Mouse (Mus musculus): Measurements from ENCODE around the gene Fam171a1. TPM values are rescaled to one million over a fixed set of nuclear protein-coding genes. Genes with fewer than 3 reads are reported as not detected.
"Not testable (repeated sequence)": the region's sequence is repeated elsewhere in the genome, so short reads cannot be mapped to it uniquely, and the experiment has no call there.

Fam171a1 gene
- 0.61 and 2.1 TPM in 2 replicates for total RNA-seq (2014; fragmentation: Nextera tagmentation)
- 4.3 and 5.4 TPM in 2 replicates for total RNA-seq (2017)

- no peak for ATAC-seq (replicated peaks; ENCODE audit: low FRiP score, low TSS enrichment, poor library complexity, severe bottlenecking)
These were observed at the start of gene Fam171a1 for GRCm38 (mm10) chr2:3113866-3114265. Gene Fam171a1, plus strand, starts transcription at chr2:3114224.

- ATAC-seq (replicated peaks; ENCODE audit: low FRiP score, low TSS enrichment, poor library complexity, severe bottlenecking), result no peak
These were observed 44.9 kb upstream of the Fam171a1 start for GRCm38 (mm10) chr2:3069140-3069539.

DNA sequence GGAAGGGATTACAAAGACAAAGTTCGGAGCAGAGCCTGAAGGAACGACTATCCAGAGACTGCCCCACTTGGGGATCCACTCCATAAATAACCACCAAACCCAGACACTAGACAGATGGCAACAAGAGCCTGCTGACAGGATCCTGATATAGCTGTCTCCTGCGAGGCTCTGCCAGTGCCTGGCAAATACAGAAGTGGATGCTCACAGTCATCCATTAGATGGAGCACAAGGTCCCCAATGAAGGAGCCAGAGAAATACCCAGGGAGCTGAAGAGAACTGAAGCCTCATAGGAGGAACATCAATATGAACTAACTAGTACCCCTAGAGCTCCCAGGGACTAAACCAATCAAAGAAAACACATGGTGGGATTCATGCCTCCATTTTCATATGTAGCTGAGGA lies 25.7 kb upstream of the Fam171a1 start:
- not testable (repeated sequence) for ATAC-seq (replicated peaks; ENCODE audit: low FRiP score, low TSS enrichment, poor library complexity, severe bottlenecking)

- peak; percentile 71; the same call in 1 of the 2 replicates for ATAC-seq (replicated peaks; ENCODE audit: low FRiP score, low TSS enrichment, poor library complexity, severe bottlenecking)
These were observed 24.8 kb upstream of the Fam171a1 start for GRCm38 (mm10) chr2:3089274-3089673.

DNA sequence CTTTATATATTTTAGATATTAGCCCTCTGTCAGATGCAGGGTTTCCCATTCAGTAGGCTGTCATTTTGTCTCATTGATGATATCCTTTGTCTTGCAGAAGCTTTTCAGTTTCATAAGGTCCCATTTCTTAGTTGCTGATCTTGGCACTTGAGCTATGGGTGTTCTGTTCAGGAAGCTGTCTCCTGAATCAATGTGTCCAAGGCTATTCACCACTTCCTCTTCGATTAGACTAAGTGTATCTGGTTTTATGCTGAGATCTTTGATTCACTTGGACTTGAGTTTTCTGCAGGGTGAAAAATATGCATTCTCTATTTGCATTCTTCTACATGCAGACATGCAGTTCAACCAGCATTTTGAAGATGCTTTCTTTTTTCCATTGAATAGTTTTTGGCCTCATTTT lies 17.9 kb upstream of the Fam171a1 start:
- no peak for ATAC-seq (replicated peaks; ENCODE audit: low FRiP score, low TSS enrichment, poor library complexity, severe bottlenecking)

GRCm38 (mm10) chr2:3099971-3100370 lies 14.1 kb upstream of the Fam171a1 start:
- no peak for ATAC-seq (replicated peaks; ENCODE audit: low FRiP score, low TSS enrichment, poor library complexity, severe bottlenecking)

DNA sequence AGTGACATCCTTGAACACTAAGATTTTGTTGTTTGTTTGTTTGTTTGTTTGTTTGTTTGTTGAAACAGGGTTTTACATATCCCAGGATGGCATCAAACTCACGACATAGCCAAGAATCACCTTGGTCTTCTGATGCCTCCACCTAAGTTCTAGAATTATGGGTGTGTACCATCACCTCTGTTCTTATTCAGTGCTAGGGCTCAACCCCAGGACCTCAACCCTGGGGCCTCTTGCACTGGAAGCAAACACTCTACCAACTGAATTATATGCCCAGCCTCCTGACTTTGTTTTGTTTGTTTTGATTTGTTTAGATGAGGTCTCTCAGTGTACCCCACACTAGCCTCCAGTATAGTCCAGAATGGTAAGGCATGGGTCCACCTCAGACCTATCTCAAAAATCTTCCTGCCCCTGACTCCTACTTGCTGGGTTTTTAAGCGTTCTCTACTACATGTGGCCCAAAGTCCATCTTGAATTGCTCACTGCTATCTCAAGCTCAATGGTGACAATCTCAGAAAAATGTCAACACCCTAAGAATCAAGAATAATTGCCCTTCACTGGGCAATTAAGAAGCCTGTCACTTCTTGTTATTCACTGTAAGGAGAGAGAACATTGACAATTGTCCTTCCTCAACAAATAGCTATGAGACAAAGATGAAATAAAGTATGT lies 12.6 kb upstream of the Fam171a1 start:
- no peak for ATAC-seq (replicated peaks; ENCODE audit: low FRiP score, low TSS enrichment, poor library complexity, severe bottlenecking)

- ATAC-seq (replicated peaks; ENCODE audit: low FRiP score, low TSS enrichment, poor library complexity, severe bottlenecking), result peak; percentile 87
These were observed 11.7 kb upstream of the Fam171a1 start for GRCm38 (mm10) chr2:3102360-3102759.

DNA sequence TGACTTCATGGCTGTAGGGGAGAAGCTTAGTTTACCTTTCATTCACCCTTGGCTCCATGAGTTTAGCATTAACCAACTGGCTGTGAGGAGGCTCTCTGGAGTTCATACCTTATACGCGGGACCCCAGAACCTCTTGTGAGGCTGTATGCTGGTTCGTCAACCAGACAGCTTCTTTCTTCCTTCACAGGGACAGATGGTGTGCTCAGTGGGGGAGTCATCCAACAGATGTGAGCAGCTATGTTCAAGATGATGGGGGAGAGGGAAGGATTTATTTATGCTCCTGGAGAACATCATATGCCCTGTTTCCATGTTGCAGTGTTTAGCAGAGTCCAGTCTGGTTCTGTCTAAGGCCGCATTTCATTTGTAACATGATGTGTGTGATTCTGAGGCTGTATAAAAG lies 6.6 kb upstream of the Fam171a1 start:
- no peak for ATAC-seq (replicated peaks; ENCODE audit: low FRiP score, low TSS enrichment, poor library complexity, severe bottlenecking)

DNA sequence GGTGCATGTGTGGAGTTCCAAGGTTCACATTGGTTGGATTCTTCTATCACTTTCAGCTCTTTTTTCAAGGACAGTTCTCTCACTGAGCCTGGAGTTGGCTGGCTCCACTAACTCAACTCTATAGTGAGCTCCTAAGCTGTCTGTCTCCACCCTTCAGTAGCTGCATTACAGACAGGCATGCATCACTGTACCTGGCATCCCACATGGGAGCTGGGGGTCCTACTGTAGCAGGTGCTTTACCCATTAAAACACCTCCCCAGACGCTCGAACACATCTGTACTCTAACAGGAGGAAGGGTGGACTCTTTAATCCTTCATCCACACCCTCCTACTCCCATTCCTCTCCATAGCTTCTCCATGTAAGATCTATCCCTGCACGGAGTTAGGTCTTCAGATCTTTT lies 5.6 kb upstream of the Fam171a1 start:
- no peak for ATAC-seq (replicated peaks; ENCODE audit: low FRiP score, low TSS enrichment, poor library complexity, severe bottlenecking)

GRCm38 (mm10) chr2:3108834-3109233 lies 5.2 kb upstream of the Fam171a1 start:
- no peak for ATAC-seq (replicated peaks; ENCODE audit: low FRiP score, low TSS enrichment, poor library complexity, severe bottlenecking)

DNA sequence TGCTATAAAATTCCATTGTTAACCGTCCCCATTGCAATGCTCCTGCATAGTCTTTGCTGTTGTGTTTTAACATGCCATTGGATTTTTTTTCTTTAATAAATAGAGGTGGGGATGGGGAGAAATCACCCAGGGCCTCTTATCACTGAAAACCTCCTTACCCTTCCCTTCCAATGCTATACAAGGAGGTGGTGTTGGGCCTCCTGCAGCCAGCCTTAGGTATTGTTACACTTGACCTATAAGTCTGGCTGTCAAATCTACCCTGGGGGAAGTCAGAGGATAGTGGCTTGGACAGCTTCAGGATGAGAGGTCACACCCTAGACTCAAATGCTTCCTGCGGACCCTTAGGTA lies 3.8 kb downstream of the Fam171a1 start:
- ATAC-seq (replicated peaks; ENCODE audit: low FRiP score, low TSS enrichment, poor library complexity, severe bottlenecking), result peak; percentile 55

DNA sequence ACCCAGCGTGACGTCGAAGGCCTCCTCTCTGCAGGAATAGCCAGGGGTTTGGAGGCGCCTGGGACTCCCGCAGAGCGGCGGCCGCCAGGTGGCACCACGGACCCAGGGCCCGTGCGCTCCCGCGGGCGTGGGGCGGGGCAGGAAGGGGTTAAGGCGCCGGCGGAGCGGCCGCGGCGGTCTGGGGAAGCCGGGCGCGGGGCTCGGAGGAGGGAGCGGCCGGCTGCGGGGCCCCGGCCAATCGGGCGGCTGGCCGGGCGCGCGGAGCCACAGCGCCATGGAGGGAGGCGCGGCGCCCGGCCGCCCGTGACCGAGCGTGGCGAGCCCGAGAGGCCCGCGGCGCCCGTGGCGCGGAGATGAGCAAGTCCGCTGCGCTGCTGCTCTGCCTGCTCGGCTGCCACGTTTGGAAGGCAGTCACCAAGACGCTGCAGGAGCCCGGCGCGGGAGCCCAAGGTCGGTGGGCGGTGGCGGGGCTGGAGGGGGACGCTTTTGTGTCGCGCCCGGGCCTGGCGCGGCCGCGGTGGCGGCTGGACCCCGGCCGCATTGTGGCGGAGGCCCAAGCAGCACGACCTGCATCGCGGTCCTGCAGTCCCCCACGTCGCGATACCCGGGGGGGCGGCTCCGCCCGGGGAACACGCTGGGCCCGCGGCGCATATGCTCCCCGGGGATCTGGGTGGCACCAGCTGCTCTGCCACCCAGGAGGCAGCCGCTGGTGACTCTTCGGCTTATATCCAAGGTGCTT lies 4.3 kb downstream of the Fam171a1 start:
- ATAC-seq (replicated peaks; ENCODE audit: low FRiP score, low TSS enrichment, poor library complexity, severe bottlenecking), result peak; percentile 75

DNA sequence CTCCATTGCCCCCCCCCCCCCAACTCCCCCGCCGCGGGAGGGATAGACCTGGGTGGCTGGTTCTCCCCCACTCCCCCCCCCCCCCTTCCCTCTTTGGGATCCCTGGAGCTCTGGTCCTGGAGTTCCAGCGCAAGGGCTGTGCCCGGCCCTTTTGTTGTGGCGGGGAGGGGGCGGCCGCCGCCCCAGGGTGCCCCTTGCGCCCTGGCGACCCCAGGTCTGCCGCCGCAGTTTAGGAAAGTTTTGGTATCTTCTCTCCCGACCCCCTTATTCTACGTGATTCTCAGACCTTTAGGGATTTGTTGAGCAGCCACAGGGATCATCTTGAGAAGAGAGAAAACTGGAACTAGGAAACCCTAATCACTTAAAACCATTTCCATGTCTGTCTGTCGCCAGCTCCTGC lies 4.9 kb downstream of the Fam171a1 start:
- ATAC-seq (replicated peaks; ENCODE audit: low FRiP score, low TSS enrichment, poor library complexity, severe bottlenecking), result no peak

DNA sequence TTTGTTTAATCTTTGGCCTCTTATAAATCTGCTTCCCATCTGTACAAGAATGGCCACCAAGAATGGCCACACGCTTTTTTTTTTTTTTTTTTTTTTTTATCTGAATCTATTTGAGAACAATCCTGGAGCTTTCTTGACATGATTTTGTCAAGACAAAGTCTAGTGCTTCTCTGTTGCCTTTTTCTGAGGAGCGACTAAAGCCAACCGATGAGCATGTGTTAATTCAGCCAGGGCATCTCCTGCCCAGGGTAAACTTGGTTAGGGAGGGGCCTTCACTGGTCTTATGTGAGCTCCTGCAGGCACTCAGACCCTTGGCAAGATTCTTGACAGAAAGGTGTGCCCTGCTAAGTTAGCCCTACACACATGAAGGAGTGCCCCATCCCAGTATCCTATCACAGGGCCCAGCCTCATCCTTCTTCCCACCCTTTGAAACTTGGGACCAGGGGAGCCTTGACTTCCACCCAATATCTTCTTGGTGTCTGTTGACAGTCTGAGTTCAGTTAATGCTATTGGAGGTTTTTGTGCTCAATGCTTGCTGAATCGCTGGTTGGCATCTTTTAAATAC lies 5.4 kb downstream of the Fam171a1 start:
- 0 out of 2 replicates have a peak, but pooled peaks have one; percentile 21 for ATAC-seq (replicated peaks; ENCODE audit: low FRiP score, low TSS enrichment, poor library complexity, severe bottlenecking)

DNA sequence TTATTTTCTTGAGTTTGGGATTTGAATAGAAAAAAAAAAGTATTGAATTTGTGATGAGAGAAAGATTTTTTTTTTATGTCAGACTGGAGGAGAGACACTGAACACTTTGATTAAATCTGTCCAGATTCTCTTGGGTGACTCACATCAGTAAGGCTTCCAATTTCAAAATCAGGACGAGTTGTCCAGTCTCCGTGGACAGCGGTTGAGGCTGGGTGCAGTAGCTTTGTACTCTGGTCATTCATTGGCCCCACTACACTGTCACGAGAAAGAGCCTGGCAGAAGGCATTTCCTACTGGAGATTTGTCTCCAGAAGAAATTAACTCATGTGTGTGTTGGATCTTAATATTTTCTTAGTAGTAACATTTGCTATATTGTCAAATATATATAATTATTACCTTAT lies 8.5 kb downstream of the Fam171a1 start:
- no peak for ATAC-seq (replicated peaks; ENCODE audit: low FRiP score, low TSS enrichment, poor library complexity, severe bottlenecking)

DNA sequence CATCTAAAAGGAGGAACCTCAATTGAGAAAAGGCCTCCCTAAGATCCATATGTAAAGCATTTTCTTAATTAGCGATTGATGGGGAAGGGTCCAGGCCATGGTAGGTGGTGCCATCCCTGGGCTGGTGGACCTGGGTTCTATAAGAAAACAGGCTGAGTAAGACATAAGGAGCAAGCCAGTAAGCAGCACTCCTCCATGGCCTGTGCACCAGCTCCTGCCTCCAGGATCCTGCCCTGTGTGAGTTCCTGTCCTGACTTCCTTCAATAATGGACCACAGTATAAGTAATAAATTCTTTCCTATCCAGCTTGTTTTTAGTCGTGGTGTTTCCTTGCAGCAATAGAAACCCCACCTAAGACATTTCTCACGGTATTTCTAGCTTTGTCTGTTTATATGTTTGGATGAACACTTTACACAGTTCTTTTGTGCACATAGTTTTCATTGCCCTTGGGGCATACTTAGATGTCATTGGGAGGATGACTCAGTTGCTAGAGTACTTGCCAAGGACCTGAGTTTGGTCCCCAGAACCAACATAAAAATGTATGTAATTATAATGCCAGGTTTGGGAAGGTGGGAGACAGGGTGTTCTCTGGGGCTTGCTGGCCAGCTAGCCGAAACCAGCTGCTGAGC lies 13.3 kb downstream of the Fam171a1 start:
- ATAC-seq (replicated peaks; ENCODE audit: low FRiP score, low TSS enrichment, poor library complexity, severe bottlenecking), result no peak

DNA sequence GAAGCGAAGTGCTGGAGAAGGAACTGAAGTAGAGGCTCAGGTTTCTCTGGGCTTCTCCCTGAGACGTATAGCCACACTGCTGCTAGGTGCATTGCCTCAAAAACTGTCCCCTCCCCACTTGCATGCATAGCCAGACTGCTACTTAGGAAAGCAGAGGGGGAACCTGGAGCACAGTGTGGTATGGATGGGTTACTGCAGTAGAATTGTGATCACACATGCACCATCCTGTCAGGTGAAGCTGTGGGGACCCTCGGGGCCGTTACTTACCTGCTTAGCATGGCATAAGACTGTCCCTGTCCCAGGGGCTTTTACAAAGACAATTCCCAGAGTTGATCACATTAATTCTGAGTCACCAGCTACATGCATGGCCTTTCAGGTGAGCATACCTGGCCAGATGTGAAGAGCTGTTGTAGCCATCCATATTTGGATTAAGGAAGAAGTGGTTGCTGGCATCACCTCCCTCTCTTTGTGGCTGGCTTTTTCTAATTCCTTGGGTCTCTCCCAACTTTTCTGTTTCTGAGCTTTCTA lies 14.4 kb downstream of the Fam171a1 start:
- no peak for ATAC-seq (replicated peaks; ENCODE audit: low FRiP score, low TSS enrichment, poor library complexity, severe bottlenecking)

GRCm38 (mm10) chr2:3128910-3129309 lies 14.9 kb downstream of the Fam171a1 start:
- no peak for ATAC-seq (replicated peaks; ENCODE audit: low FRiP score, low TSS enrichment, poor library complexity, severe bottlenecking)

- ATAC-seq (replicated peaks; ENCODE audit: low FRiP score, low TSS enrichment, poor library complexity, severe bottlenecking), result no peak
These were observed 18.4 kb downstream of the Fam171a1 start for GRCm38 (mm10) chr2:3132473-3132872.
